Mouse (Mus musculus) adrenal gland, postnatal 36 days (tissue): ENCODE measurements around the gene Ywhaq. TPM values are rescaled to one million over a fixed set of nuclear protein-coding genes. Genes with fewer than 3 reads are reported as not detected.

ENCODE experiments used
- DNase-seq, 2 experiments: peaks; one replicate each; pipeline ENCODE4 v3.0.0; 2021; ENCODE audit warnings: mixed read lengths in 1 of 2
- long read RNA-seq, 2 experiments: library from polyadenylated mRNA; stranded (forward); transcript quantifications; one replicate each; pipeline ENCODE4 v2.0.0; 2021; ENCODE audit warnings: borderline sequencing depth in 2 of 2
- total RNA-seq, 2 experiments: library from RNA; stranded (reverse); gene quantifications; 2 replicates each; pipeline ENCODE4 v1.2.3; 2021

Ywhaq gene
- total RNA-seq: 100 to 1,000 TPM; 285 to 364 TPM
- long read RNA-seq, experiment 1, transcript Ywhaq-201 (5 exons, 2,110 nt): minor isoform, 152 of 781 reads
- long read RNA-seq, experiment 1, transcript Ywhaq-202 (6 exons, 2,197 nt): major isoform, 451 of 781 reads
- long read RNA-seq, experiment 1, partial matches to known transcripts: 4 of 781 reads
- long read RNA-seq, experiment 1, other reads (novel, unspliced or antisense): 174 of 781 reads
- long read RNA-seq, experiment 2, transcript Ywhaq-201 (5 exons, 2,110 nt): minor isoform, 34 of 253 reads
- long read RNA-seq, experiment 2, transcript Ywhaq-202 (6 exons, 2,197 nt): major isoform, 132 of 253 reads
- long read RNA-seq, experiment 2, partial matches to known transcripts: 2 of 253 reads
- long read RNA-seq, experiment 2, other reads (novel, unspliced or antisense): 85 of 253 reads

DNA sequence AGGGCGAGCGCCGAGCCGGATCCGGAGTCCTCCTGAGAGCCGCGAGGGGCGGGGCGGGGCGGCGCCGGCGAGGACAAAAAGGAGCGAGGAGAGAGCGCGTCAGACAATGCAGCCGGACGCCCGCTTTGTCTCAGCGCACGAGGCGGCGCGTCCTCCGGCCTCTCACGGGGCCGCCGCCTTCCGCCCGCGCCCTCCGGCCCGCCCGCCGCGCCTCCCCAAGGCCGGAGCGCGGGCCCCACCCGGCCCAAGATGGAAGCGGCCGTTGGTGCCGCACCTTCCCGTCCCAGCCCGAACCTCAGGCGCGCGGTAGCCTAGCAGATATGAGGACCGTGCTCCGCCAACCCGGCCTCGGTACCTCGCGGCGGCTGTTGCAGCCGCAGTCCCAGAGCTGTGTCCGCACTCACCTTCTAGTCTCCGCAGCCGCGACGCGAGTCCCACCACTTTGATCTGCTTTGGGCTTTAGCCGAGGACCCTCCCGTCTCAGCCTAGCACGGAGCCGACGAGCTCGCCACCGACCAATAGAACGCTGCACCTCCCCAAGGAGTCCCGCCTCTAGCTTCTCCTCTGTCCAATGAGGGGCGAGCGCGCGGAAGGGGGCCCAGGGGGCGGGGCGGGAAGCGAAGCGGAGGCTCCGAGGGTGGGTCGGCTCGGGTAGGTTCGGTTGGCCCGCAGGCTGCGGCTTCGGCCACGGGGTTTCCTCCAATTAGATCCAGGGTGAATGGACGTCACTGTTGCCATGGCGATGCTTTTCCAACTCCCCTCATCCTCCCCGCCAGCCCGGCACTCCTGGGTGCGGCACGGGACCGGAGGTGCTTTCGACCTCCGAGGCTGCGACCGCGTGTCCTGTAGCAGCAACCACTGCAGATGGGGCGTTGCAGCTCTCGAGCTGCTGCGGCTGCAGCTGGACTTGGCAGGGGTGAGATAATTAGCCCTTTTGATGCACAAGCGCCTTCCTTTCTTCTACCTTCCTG is at the start of gene Ywhaq:
Gene Ywhaq, minus strand, starts transcription at position 538 of the 971 bp plus-strand sequence.
- peak; percentile 98 for DNase-seq

DNA sequence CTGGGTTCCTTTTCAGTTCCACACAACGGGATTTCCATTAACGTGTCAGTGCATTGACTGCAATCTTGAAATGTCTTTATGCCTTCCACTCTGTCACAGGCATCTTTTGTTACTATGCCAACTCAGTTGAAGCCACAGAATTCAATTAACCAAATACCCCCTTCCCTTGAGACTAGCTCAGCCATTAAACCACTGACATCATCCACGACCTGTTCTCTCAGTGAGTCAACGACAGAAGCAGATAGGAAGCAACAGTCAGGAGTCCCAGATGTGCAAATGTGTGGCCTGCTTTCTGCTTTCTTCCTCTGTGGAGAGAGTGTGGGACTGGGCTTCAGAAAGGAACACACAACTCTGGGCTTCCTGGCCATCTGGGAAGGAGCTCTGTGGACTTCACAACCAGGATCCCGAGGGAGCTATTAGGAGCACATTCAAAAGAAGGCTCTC is 46.0 kb upstream of the Ywhaq start:
- DNase-seq: no peak

DNA sequence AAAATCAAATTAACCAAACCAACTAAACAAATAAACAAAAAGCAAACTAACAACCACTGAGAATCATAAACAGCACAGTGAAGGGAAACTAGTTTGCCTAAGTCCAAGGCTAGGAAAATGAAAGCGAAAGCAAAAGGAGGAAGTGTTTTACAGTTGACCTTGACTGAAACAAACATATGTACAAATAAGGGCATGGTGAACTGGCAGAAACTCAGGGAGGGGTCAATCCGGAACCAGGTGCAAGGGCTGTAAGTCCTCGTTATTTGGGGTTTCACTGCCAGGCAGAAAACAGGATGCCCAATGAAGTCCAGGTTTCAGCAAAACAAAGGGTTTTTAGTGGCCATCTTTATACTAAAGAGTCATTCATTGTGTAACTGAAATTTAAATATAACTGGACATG is 45.2 kb upstream of the Ywhaq start:
- no peak for DNase-seq

DNA sequence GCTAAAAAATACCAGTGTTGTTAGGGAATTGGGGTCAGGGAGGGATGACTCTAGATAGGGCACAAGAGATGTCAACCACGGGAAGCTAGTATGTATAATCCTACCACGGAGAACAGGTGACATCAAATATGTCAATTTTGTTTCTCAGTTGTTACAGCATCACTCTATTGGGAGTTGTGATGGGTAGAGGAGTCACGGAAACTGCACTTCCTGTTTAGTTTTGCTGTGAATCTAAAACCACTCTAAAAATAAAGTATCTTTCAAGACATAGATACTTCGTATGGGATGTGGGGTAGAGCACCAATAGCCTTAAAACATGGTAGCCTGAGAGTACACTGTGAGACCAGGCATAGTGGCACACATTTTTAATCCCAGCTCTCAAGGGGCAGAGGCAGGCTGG is 42.2 kb upstream of the Ywhaq start:
- DNase-seq: no peak

DNA sequence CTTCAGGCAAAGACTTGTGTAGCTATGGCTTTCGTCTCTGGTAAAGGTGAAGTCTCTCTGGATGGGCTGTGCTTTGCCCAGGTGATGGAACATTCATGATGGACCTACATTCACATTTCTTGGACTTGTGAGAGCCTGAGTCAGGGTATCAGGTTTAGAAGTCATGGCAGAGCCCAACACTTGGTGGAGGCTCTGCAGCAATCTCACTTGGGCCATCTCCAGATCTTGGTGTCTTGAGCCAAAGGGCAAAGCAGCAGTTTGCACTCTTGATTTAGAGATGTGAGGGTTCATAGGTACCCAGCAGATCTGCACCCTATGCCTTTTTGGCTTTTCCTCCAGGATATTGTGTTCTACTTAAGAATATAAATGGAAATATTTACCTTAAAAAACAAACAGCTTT is 38.6 kb upstream of the Ywhaq start:
- no peak for DNase-seq

DNA sequence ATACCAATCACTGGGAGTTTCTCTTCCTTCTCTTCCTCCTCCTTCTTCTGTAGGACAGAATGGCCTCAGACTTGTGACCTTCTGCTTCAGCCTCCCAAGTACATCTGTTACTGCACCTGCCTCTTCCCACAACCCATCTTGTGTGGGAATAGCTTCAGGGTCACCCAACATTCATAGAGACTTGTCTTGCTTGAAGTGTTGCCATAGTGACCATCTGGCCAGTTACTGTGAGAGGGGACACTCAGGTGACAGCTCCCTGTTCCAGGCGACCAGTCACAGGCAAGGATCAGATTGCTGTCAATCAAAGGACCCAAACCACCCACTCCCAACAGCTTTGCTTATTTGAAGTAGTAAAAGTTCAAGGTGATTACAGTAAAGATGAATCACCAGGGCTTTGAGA is 34.3 kb upstream of the Ywhaq start:
- DNase-seq: peak; percentile 21 to 37

DNA sequence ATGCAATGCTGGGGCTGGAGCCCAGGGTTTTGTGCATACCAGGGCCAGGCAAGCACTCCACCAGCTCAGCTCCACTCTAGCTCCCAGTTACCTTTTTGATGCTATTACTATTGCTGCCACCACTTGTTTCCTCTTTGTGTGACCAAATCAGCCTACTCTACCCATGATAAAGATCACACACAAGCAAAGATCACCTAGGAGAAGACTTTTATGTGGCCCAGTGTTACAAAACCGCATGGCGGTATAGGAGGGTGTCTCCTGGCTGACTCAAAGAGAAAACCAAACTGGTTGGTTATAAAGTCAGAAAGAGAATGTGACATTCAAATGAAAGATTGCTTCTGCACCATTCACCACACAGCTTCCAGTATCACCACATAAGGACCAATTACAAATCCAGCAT is 33.9 kb upstream of the Ywhaq start:
- DNase-seq: no peak

DNA sequence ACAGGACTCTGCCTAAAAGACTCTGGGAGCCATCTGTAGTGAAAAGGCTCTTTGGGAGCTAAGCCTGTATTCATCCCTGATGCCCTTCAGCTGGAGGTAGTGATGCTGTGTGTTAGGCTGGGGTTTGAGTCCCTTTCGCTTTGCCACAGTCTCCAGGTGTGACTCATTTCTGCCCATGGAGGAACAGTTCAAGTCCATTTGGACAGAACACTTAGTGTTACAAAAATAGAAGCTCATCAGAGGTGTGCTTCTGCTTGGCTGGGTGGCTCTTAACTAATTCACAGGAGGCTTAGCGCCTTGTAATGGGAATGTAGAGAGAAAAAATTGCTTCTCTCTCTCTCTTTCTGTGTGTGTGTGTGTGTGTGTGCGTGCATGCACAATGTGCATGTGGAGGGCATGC is 26.3 kb upstream of the Ywhaq start:
- no peak for DNase-seq

DNA sequence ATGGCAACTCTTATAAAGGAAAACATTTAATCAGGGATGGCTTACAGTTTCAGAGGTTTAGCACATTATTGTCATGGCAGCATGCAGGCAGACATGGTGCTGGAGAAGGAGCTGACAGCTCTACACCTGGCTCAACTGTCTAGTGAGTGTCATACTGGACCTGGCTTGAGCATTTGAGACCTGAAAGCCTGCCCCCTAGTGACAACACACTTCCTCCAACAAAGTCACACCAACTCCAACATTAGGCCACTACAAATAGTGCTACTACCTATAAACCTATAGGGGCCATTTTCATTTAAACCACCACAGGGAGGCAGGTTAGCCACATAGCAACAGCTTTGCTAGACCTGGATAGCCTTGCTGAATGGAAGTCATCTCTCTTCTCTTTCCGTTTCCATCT is 24.4 kb upstream of the Ywhaq start:
- DNase-seq: no peak

DNA sequence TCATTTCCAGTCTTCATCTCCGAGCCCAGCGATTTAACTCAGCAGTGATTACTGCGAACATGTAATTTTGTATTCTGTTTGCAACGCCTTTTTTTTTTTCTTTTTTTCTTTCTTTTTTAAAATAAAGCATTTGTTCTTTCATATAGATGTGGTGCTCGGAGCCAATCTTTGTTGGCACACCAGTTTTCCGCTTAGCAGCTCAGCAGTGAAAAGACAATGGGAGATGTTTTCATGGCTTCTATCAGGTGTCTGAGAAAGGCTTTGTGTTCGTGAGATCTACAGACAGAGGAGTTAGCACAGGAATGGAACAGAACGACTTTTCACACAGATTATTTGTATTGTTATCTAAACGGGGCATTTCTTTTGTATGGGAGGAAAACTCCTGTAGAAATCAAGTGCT is 22.0 kb upstream of the Ywhaq start:
- DNase-seq: no peak

DNA sequence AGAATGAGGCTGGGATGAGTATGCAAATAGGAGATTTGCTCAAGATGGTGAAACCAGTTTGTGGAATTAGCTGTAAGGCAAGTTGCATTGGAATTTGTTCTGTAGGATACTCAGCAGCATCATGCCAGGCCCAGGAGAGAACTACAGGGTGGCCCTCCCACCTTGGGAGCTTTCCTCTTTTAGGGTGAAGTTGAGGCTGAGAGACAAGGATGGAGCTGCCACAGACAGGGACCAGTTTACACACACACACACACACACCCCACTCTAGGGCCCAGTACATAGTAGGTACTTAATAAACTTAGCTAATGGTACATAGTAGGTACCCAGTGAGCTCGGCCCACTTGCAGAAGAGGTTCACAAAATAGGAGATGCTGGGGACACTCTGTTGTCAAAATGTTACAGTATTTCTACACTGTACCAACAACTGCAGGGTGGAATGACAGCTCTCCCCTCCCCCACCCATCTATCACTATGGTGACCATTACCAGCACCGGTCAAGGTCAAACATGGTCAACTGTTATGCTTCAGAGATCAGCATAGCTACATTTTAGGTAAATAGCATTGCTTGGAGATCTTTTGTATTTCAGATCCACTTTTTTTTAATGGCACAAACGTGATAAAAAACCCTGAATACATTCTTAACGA is 21.4 kb upstream of the Ywhaq start:
- peak in 1 of 2 experiments; percentile 28 for DNase-seq

DNA sequence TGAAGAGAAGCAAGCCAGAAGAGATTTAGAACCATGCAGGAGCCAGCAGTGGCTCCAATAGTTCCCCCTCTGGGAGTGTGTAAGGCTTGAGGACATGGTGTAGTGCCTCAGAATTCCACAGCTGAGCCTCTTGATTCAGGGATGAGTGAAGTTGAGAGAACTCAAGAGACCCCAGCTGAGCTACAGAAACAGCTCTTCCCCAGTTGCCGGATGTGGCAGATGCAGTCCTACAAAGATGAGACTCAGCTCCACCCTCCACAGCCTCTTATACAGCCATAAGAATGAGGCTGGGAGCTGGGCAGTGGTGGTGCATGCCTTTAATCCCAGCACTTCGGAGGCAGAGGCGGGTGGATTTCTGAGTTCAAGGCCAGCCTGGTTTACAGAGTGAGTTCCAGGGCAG is 20.9 kb upstream of the Ywhaq start:
- DNase-seq: no peak

DNA sequence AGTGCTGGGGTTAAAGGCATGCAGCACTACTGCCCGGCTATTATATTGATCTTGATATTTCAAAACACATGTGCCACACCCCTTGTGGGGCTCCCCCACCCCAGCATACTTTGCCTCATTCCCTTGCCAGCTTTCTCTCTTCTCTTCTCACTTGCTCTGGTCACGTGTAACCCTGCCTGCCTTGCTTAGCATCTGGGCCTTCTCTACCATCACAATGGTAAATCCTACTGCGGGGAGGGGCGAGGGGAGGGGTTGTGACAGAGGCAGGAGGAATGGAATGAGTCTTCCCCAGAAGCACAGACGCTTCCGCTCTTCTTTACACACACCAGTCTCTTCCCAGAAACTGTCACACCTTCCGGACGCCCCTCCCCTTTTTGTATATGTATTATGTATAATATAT is 14.5 kb upstream of the Ywhaq start:
- DNase-seq: no peak

DNA sequence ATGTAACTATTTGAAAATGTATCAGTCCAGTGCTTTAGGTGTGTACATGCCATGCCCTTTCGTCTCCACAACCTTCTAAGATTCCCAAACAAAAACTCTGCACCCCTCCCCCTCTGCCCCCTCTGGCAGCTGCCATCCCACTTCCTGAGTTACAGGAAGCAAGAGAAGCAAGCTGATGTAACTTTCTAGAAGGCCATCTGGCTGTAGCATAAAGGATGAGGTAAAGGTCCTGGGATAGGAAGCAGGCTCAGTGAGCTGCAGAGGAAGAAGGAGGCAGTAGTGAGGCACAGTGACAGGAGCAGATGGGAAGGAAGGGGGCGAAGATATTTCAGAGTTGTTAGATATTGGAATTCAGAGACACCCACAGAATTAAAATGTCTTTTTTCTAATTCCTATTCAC is 13.6 kb upstream of the Ywhaq start:
- no peak for DNase-seq

DNA sequence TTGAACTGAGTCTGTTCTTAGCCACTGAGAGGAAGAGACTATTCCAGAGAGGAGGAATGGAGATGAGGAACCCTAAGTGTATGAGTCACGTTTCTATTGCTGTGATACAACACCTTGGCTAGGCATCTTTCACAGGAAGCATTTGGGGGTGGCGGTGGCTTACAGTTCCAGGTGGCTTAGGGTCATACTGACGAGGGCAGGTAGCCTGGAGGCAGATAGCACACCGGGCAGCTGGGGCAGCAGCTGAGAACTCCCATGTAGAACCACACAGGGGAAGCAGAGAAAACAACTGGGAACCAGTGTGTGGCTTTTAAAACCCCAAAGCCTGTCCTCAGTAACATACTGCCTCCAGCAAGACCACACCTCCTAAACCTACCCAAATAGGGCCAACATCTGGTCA is 12.7 kb upstream of the Ywhaq start:
- DNase-seq: no peak

DNA sequence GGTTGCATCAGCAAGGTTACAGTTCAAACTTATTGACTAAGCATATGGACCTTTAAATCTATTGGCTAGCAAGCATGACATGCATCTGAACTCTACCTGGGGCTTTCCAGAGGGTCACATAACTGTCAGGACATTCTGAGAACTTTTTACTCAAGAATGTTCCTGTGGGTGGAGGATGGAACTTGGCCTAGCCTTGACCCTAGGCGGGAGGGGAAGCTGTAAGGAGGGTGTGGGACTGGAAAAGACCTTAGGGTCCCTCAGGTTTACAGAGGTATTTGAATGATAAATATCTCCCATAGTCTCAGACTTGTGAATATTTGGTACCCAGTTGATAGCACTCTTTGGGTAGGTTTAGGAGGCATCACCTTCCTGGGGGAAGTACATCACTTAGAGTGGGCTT is 11.6 kb upstream of the Ywhaq start:
- no peak for DNase-seq

DNA sequence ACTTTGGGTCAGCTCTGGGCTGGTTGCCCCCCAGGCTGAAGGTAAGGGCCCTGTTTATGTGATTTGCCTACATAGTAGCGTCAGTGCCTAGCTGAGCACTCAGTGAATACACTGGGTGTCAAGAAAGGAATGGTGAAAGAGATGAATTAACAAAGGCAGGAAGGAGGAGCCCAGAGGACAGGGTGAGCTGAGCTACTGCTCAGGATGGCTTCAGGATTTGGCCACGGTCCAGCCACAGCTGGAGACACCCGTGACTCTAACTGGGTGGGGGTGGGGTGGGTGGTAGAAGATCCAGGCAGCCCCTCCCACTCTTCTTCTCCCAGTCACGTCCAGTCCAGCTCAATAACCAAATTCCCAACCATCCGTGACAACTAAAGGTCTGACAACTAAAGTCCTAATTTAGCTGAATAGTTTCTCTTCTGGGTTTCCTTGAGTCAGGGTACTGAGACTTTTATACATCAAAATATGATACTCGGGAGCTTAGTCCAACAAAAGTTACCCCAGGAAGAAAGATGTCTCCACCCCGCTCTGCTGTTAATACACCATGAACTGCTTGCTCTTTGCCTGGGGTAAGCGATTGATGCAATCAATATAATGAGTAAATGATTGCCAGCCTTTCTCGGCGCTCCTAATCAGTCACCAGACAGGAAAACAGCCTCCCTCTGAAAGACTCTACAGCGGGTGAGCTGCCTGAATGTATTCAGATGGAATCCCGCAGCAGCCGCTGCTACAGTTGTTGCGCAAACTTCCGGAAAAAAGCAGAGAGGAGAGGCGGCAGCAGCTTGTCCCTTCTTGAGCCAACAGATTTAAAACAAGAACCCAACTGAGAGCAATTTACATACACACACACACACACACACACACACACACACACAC is 8.9 kb upstream of the Ywhaq start:
- peak in 1 of 2 experiments; percentile 55 for DNase-seq

DNA sequence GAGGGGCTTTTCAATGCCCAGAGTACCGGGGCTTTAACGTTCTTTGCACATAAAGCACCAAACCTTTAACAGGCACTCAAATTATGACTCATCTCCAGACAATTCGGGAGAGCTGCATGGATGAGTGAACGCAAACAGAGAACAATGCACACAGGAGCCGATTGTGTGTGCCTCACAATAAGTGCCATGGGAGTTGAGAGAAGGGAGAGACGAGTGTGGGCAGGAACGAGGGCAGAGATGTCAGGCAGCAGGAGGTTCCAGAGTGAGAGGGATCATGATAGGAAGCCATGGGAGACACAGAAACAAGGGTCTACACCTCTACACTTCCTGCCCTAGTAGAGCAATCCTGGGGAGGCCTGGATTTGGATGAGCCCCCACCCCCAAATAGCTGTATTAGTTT is 7.2 kb upstream of the Ywhaq start:
- DNase-seq: no peak

DNA sequence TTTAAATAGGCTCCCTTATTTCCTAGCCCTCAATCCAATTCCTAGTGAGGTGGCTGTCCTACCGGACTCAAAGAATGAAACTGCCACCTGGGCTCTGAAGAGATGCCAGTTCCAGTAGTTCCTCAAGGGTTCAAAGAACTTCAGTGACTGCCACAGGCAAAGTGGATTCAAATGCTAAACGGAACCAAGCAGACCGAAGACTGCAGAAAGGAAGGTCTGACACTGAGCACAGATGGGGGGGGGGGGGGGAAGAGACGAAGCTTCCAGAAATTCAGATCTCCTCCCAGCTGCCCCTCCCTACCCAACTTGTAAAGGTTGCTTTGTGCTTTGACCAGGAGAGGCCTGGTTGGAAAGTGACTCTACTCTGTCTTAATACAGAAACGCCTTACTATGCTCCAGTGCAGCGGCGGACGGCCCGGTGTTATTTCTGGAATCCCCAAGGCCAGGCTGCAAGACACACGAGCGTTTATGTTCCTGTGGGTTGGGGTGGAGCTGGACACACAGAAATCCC is 1.2 kb upstream of the Ywhaq start:
- DNase-seq: peak; percentile 35 to 38

DNA sequence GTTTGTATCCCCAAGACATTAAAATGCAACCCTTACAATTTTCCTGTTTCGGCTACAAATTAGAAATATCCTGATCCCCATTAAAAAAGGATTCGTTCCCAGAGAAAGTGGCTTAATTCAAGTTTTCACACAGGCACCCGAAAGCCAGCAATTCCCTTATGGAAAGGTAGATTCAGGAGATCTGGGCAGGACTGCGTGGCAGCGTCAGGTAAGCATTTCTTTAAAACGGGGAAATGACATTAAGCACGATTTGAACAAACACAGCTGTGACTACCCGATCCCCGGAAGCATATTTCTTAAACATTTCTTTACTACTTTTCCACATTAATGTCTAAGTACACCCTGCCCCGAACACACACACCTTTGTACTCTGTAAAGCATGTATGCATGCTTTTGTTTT is 646 bp upstream of the Ywhaq start:
- no peak for DNase-seq

DNA sequence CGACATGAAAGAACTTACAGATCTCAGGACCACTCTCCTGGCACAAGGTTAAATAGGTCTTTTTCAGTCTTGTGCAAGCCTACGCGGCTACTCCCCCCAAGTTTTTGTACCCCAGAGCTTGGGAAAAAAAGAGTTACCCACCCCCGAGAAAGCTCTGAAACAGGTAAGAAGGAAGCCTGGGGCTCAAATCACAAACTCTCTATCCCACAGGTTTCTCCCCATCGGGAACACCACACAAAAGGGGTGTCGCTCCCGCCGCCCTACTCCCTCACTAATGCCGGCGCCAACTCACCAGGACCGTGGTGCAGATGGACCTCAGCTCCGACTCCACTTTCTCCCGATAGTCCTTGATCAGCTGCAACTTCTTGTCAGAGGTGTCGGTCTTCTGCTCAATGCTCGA is 931 bp downstream of the Ywhaq start:
- DNase-seq: peak in 1 of 2 experiments; percentile 26
